Mouse (Mus musculus): ENCODE measurements at regions not wholly inside any gene's neighbourhood (a gene's known extent, or its start where the extent isn't known, plus 50 kb on each side); places are given as distances from the start of the nearest gene placed in this dataset.

- H3K4me1 ChIP-seq (ENCODE audit: control insufficient read depth in 2 of 2, insufficient read depth in 2 of 2, low read length in 2 of 2) = no peaks in the 10 kb centered on the region
- H3K4me3 ChIP-seq (ENCODE audit: control insufficient read depth in 1 of 2, insufficient read depth in 1 of 2, low read depth in 1 of 2, low read length in 2 of 2) = no peak overlapping the region
- 77% methylated on average over 1 of the region's 1 CpGs for WGBS
- H3K9ac ChIP-seq (ENCODE audit: low read length) = no peak overlapping the region
- H3K27ac ChIP-seq (replicated peaks in 1 of 2; ENCODE audit: control insufficient read depth in 1 of 2, insufficient read depth in 1 of 2, low read depth in 2 of 2, low read length in 2 of 2) = no peak overlapping the region
- no peak for ATAC-seq (ENCODE audit: insufficient number of reproducible peaks, insufficient read depth, low FRiP score, low read depth)
- H3K4me2 ChIP-seq (ENCODE audit: low read length) = no peak overlapping the region
- H3K9me3 ChIP-seq (ENCODE audit: control insufficient read depth, low read length) = no peaks in the 10 kb centered on the region
- H3K27me3 ChIP-seq (ENCODE audit: control insufficient read depth, insufficient read depth, low read length) = no peaks in the 10 kb centered on the region
- H3K36me3 ChIP-seq (ENCODE audit: control insufficient read depth, insufficient read depth, low read length) = no peaks in the 10 kb centered on the region
Measured at GRCm38 (mm10) chr12:26770753-26771583, 302.0 kb downstream of the Cmpk2 start.

- H3K9me3 ChIP-seq (ENCODE audit: control insufficient read depth, low read length) = no peaks in the 10 kb centered on the region
- H3K27me3 ChIP-seq (ENCODE audit: control insufficient read depth, insufficient read depth, low read length) = no peaks in the 10 kb centered on the region
- ATAC-seq (ENCODE audit: insufficient number of reproducible peaks, insufficient read depth, low FRiP score, low read depth) = no peak
- WGBS = 80% methylated on average over 3 of the region's 3 CpGs
- no peaks in the 10 kb centered on the region for H3K4me1 ChIP-seq (ENCODE audit: control insufficient read depth in 2 of 2, insufficient read depth in 2 of 2, low read length in 2 of 2)
- no peak overlapping the region for H3K4me3 ChIP-seq (ENCODE audit: control insufficient read depth in 1 of 2, insufficient read depth in 1 of 2, low read depth in 1 of 2, low read length in 2 of 2)
- no peak overlapping the region for H3K27ac ChIP-seq (replicated peaks in 1 of 2; ENCODE audit: control insufficient read depth in 1 of 2, insufficient read depth in 1 of 2, low read depth in 2 of 2, low read length in 2 of 2)
- no peaks in the 10 kb centered on the region for H3K36me3 ChIP-seq (ENCODE audit: control insufficient read depth, insufficient read depth, low read length)
- no peak overlapping the region for H3K9ac ChIP-seq (ENCODE audit: low read length)
- no peak overlapping the region for H3K4me2 ChIP-seq (ENCODE audit: low read length)
Measured at GRCm38 (mm10) chr12:26767551-26767950, 298.5 kb downstream of the Cmpk2 start.

- WGBS = 86% methylated on average over 9 of the region's 9 CpGs
- Histone ChIP-seq H3K4me3 (ENCODE audit: control insufficient read depth in 1 of 2, insufficient read depth in 1 of 2, low read depth in 1 of 2, low read length in 2 of 2) (no peak overlapping the region), H3K36me3 (ENCODE audit: control insufficient read depth, insufficient read depth, low read length) (no peaks in the 10 kb centered on the region), H3K27ac (replicated peaks in 1 of 2; ENCODE audit: control insufficient read depth in 1 of 2, insufficient read depth in 1 of 2, low read depth in 2 of 2, low read length in 2 of 2) (no peak overlapping the region), H3K9ac (ENCODE audit: low read length) (no peak overlapping the region), H3K9me3 (ENCODE audit: control insufficient read depth, low read length) (no peaks in the 10 kb centered on the region), H3K4me1 (ENCODE audit: control insufficient read depth in 2 of 2, insufficient read depth in 2 of 2, low read length in 2 of 2) (no peaks in the 10 kb centered on the region), H3K27me3 (ENCODE audit: control insufficient read depth, insufficient read depth, low read length) (no peaks in the 10 kb centered on the region), H3K4me2 (ENCODE audit: low read length) (no peak overlapping the region)
- ATAC-seq (ENCODE audit: insufficient number of reproducible peaks, insufficient read depth, low FRiP score, low read depth) = no peak
Measured at GRCm38 (mm10) chr12:26758657-26759325, 289.8 kb downstream of the Cmpk2 start.

GRCm38 (mm10) chr12:26756284-26756683, 287.3 kb downstream of the Cmpk2 start:
- H3K27me3 ChIP-seq (ENCODE audit: control insufficient read depth, insufficient read depth, low read length) = no peaks in the 10 kb centered on the region
- H3K4me1 ChIP-seq (ENCODE audit: control insufficient read depth in 2 of 2, insufficient read depth in 2 of 2, low read length in 2 of 2) = no peaks in the 10 kb centered on the region
- H3K27ac ChIP-seq (replicated peaks in 1 of 2; ENCODE audit: control insufficient read depth in 1 of 2, insufficient read depth in 1 of 2, low read depth in 2 of 2, low read length in 2 of 2) = no peak overlapping the region
- no peaks in the 10 kb centered on the region for H3K9me3 ChIP-seq (ENCODE audit: control insufficient read depth, low read length)
- 83% methylated on average over 2 of the region's 2 CpGs for WGBS
- no peak overlapping the region for H3K4me2 ChIP-seq (ENCODE audit: low read length)
- no peak for ATAC-seq (ENCODE audit: insufficient number of reproducible peaks, insufficient read depth, low FRiP score, low read depth)
- H3K36me3 ChIP-seq (ENCODE audit: control insufficient read depth, insufficient read depth, low read length) = no peaks in the 10 kb centered on the region
- H3K9ac ChIP-seq (ENCODE audit: low read length) = no peak overlapping the region
- no peak overlapping the region for H3K4me3 ChIP-seq (ENCODE audit: control insufficient read depth in 1 of 2, insufficient read depth in 1 of 2, low read depth in 1 of 2, low read length in 2 of 2)

- Histone ChIP-seq H3K4me3 (ENCODE audit: control insufficient read depth in 1 of 2, insufficient read depth in 1 of 2, low read depth in 1 of 2, low read length in 2 of 2) (no peak overlapping the region), H3K9ac (ENCODE audit: low read length) (no peak overlapping the region), H3K4me2 (ENCODE audit: low read length) (no peak overlapping the region), H3K9me3 (ENCODE audit: control insufficient read depth, low read length) (no peaks in the 10 kb centered on the region), H3K27me3 (ENCODE audit: control insufficient read depth, insufficient read depth, low read length) (no peaks in the 10 kb centered on the region), H3K36me3 (ENCODE audit: control insufficient read depth, insufficient read depth, low read length) (no peaks in the 10 kb centered on the region), H3K27ac (replicated peaks in 1 of 2; ENCODE audit: control insufficient read depth in 1 of 2, insufficient read depth in 1 of 2, low read depth in 2 of 2, low read length in 2 of 2) (no peak overlapping the region), H3K4me1 (ENCODE audit: control insufficient read depth in 2 of 2, insufficient read depth in 2 of 2, low read length in 2 of 2) (no peaks in the 10 kb centered on the region)
- WGBS = 84% methylated on average over 2 of the region's 2 CpGs
- no peak for ATAC-seq (ENCODE audit: insufficient number of reproducible peaks, insufficient read depth, low FRiP score, low read depth)
Measured at GRCm38 (mm10) chr12:26754611-26755010, 285.6 kb downstream of the Cmpk2 start.

- ATAC-seq (ENCODE audit: insufficient number of reproducible peaks, insufficient read depth, low FRiP score, low read depth) = no peak
- Histone ChIP-seq H3K4me2 (ENCODE audit: low read length) (no peak overlapping the region), H3K9ac (ENCODE audit: low read length) (no peak overlapping the region), H3K27me3 (ENCODE audit: control insufficient read depth, insufficient read depth, low read length) (no peaks in the 10 kb centered on the region), H3K4me1 (ENCODE audit: control insufficient read depth in 2 of 2, insufficient read depth in 2 of 2, low read length in 2 of 2) (no peaks in the 10 kb centered on the region), H3K9me3 (ENCODE audit: control insufficient read depth, low read length) (no peaks in the 10 kb centered on the region), H3K27ac (replicated peaks in 1 of 2; ENCODE audit: control insufficient read depth in 1 of 2, insufficient read depth in 1 of 2, low read depth in 2 of 2, low read length in 2 of 2) (no peak overlapping the region), H3K36me3 (ENCODE audit: control insufficient read depth, insufficient read depth, low read length) (no peaks in the 10 kb centered on the region), H3K4me3 (ENCODE audit: control insufficient read depth in 1 of 2, insufficient read depth in 1 of 2, low read depth in 1 of 2, low read length in 2 of 2) (no peak overlapping the region)
- WGBS = 67% methylated on average over 3 of the region's 3 CpGs
Measured at GRCm38 (mm10) chr12:26734558-26734897, 265.5 kb downstream of the Cmpk2 start.

GRCm38 (mm10) chr12:26733822-26734557, 265.0 kb downstream of the Cmpk2 start:
- H3K27me3 ChIP-seq (ENCODE audit: control insufficient read depth, insufficient read depth, low read length) = no peaks in the 10 kb centered on the region
- no peaks in the 10 kb centered on the region for H3K36me3 ChIP-seq (ENCODE audit: control insufficient read depth, insufficient read depth, low read length)
- H3K4me3 ChIP-seq (ENCODE audit: control insufficient read depth in 1 of 2, insufficient read depth in 1 of 2, low read depth in 1 of 2, low read length in 2 of 2) = no peak overlapping the region
- no peak for ATAC-seq (ENCODE audit: insufficient number of reproducible peaks, insufficient read depth, low FRiP score, low read depth)
- no peak overlapping the region for H3K9ac ChIP-seq (ENCODE audit: low read length)
- H3K9me3 ChIP-seq (ENCODE audit: control insufficient read depth, low read length) = no peaks in the 10 kb centered on the region
- WGBS = 60% methylated on average over 4 of the region's 4 CpGs
- H3K4me2 ChIP-seq (ENCODE audit: low read length) = no peak overlapping the region
- no peak overlapping the region for H3K27ac ChIP-seq (replicated peaks in 1 of 2; ENCODE audit: control insufficient read depth in 1 of 2, insufficient read depth in 1 of 2, low read depth in 2 of 2, low read length in 2 of 2)
- H3K4me1 ChIP-seq (ENCODE audit: control insufficient read depth in 2 of 2, insufficient read depth in 2 of 2, low read length in 2 of 2) = no peaks in the 10 kb centered on the region
